Mouse (Mus musculus) adrenal gland, postnatal 14 days (tissue): ENCODE data around the gene Crip1. TPM values are rescaled to one million over a fixed set of nuclear protein-coding genes. Genes with fewer than 3 reads are reported as not detected.

Source experiments
- DNase-seq: peaks from one replicate; pipeline ENCODE4 v3.0.0; 2021; ENCODE audit warnings: mixed read lengths
- total RNA-seq: library from RNA; stranded (reverse); gene quantifications from 2 replicates; pipeline ENCODE4 v1.2.3, GENCODE M21; 2021

The Crip1 gene
- total RNA-seq, 1 experiment from 2014 or later: 79.4 TPM

- DNase-seq: no peak
Observed at GRCm38 (mm10) chr12:113130732-113131131, 15.4 kb upstream of the Crip1 start.

DNA sequence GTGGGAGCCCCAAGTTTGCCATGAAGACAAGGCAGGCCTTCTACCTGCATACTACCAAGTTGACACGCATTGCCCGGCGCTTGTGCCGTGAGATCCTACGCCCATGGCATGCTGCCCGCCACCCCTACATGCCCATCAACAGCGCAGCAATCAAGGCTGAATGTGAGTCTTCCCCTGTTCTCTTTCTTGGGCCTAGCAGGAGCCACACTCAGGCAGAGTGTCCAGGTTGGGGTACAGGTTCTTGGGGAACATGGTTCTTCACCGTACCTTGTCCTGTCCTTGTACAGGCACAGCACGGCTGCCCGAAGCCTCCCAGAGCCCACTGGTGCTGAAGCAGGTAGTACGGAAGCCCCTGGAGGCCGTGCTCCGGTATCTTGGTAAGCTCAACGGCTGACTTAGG lies 14.5 kb upstream of the Crip1 start:
- DNase-seq: no peak

GRCm38 (mm10) chr12:113132567-113132966 lies 13.5 kb upstream of the Crip1 start:
- DNase-seq: peak; percentile 75

GRCm38 (mm10) chr12:113133260-113133659 lies 12.9 kb upstream of the Crip1 start:
- peak; percentile 40 for DNase-seq

GRCm38 (mm10) chr12:113133861-113134403 lies 12.2 kb upstream of the Crip1 start:
- DNase-seq: no peak

GRCm38 (mm10) chr12:113134502-113134901 lies 11.6 kb upstream of the Crip1 start:
- DNase-seq: no peak

DNA sequence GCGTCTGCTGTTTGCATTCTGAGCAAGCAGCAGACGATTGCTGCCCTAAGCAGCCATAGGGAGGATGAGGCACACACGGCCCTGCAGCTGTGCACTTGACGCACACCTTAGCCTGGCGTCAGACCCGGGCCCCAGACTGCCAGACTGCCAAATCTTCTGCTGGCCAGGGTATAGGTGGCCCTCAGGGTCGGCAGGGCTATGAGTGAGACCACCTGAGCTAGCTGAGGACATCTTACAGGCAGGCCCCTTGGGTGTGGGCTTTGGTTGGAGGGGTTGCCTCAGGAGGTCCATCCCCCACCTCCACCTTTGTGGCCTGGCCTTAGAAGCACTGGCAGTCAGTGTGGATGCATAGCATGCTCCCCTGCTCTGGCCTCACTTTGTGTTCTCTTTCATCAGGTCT lies 10.7 kb upstream of the Crip1 start:
- DNase-seq: no peak

DNA sequence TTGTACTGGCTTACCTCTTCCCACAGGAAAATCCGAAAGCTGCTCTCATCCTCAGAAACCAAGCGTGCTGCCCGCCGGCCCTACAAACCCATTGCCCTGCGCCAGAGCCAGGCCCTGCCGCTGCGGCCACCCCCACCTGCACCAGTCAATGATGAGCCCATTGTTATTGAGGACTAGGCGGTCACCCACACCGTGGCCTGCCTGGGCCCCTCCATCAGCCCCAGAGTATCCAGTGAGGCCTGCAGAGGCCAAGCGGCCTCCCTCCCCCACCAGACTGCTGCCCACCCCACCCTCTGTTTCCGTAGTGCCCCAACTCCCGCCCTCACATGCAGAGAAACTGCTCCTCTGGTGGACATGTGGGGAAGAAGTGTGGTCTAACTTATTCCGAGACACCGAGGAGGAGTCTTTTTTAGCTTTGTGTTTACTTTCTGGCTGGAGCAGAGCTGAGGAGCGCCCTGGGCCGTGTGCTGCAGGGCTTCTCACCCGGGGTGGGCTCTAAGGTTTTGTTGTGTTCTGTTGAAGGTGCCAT lies 9.6 kb upstream of the Crip1 start:
- DNase-seq: no peak

- no peak for DNase-seq
Observed at GRCm38 (mm10) chr12:113137260-113138213, 8.6 kb upstream of the Crip1 start.

DNA sequence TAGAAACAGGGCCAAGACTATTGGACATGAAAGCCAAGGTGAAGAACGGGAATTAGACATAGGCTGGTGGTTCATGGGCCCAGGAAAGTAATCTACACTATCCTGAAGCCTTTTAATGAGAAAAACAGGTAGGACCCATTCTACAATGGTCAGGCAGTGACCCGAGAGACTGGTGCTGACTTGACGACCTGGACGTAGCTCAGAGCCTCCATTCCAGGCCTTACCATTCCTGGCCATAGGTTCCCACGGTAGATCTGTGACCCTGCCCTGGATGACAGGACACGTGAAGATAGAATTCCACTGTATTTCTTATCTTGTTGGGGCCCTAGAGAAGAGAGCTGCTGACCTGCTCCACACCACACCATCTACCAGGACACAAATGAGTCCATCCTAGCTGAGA lies 7.8 kb upstream of the Crip1 start:
- DNase-seq: no peak

GRCm38 (mm10) chr12:113138901-113139864 lies 6.9 kb upstream of the Crip1 start:
- no peak for DNase-seq

DNA sequence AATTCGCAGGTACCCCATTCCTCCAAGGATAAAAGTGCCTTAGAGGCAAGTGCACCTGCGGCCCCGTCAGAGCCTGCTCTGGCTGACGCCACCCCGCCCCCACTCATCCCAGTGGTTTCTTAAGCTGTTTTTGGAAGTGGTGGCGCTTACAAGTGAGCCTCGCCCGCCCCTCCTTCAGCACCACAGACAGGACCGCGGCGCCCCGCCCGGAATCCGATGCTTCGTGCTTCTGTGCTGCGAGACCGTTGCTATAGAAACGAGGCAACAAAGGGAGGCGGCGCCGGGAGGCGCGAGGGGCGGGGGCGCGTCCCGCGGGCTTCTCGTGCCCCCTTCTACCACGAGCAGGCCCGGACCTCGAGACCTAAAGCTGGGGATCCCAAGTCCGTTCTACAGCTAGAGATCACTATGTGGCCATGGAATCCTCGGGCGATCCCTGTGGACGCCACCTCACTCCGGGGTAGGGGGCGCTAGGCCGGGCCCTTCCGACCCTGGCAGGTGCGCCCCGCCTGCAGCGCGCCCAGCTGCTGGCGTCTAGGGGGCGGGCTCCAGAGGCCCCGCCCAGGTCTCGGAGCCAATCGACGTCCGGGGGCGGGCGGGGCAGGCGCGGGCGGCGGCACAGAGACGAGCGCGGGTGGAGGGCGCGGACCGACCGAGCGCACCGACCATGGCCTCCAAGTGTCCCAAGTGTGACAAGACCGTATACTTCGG lies 6.1 kb upstream of the Crip1 start, which contains the start of gene Crip2:
Gene Crip2, plus strand, starts transcription at position 329 of the 708 bp plus-strand sequence.
- DNase-seq: peak; percentile 91

- peak; percentile 81 for DNase-seq
Observed at GRCm38 (mm10) chr12:113140616-113141411, 5.3 kb upstream of the Crip1 start.

DNA sequence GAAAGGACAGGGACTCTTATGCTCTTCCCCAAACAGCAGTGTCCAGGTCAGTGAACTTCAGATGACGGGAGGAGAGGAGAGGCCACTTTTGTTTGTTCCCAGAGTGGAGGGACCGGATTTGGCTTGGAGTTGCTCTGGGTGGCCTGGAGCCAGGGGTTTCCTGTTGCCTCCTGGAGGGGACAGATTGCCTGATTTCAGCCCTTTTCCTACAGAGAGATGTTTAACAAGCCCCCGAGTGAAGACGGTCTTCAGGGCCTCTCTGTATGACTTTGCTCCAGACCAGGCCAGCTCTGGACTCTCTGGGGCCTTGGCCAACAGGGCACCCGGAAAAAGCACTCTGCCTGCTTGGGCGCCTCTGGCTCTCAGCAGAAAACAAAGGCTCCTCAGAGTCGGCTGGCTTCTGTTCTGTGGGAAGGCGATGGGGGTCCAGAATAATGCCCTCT lies 4.6 kb upstream of the Crip1 start:
- DNase-seq: peak; percentile 73

- DNase-seq: peak; percentile 84
Observed at GRCm38 (mm10) chr12:113142021-113142975, 3.8 kb upstream of the Crip1 start.

- no peak for DNase-seq
Observed at GRCm38 (mm10) chr12:113143164-113143563, 3.0 kb upstream of the Crip1 start.

DNA sequence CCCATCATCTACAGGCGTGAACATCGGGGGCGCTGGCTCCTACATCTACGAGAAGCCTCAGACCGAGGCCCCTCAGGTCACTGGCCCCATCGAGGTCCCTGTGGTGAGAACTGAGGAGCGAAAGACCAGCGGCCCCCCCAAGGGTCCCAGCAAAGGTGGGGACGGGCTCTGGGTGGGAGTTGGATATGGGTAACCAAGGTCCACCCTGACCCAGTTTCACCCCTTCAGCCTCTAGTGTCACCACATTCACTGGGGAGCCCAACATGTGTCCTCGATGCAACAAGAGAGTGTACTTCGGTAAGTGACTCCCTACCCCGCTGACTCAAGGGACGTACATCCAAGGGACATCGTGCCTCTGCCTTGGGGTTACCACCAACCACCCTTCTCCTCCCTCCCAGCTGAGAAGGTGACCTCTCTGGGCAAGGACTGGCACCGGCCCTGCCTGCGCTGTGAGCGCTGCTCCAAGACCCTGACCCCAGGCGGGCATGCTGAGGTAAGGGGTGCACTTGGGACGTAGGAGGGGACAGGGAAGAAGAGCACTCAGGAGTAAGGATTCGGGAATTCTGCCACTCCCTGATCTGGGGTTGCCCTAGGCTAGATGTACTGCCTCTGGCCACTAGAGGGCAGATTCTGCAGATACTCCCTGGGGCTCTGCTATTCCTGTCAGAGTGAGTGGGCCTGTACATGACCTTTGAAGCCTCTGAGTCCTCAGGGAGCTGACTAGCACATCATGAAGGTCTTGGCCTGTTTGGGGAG lies 1.9 kb upstream of the Crip1 start:
- peak; percentile 72 for DNase-seq

- no peak for DNase-seq
Observed at GRCm38 (mm10) chr12:113144886-113145285, 1.2 kb upstream of the Crip1 start.

DNA sequence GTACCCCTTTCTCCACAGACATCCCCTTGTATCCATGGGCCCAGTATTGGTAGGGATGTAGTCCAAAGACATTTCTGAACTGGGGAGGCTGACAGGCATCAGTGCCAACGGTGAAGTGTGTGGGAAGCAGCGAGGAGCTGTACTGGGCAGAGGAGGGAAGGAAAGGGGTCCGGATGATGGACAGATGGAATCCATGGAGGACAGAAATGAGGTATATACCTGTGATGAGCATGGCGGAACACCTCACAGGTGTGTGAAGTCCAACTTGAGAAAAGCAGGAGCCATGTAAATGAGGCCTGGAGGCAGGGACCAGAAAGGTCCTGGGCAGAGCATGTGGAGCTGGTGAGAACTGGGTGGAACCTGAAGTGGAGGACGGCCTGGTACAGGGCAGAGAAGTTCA lies 525 bp upstream of the Crip1 start:
- no peak for DNase-seq
